Comparison of ENCODE assay signal across 1 mouse cellular context in the genomic region with DNA sequence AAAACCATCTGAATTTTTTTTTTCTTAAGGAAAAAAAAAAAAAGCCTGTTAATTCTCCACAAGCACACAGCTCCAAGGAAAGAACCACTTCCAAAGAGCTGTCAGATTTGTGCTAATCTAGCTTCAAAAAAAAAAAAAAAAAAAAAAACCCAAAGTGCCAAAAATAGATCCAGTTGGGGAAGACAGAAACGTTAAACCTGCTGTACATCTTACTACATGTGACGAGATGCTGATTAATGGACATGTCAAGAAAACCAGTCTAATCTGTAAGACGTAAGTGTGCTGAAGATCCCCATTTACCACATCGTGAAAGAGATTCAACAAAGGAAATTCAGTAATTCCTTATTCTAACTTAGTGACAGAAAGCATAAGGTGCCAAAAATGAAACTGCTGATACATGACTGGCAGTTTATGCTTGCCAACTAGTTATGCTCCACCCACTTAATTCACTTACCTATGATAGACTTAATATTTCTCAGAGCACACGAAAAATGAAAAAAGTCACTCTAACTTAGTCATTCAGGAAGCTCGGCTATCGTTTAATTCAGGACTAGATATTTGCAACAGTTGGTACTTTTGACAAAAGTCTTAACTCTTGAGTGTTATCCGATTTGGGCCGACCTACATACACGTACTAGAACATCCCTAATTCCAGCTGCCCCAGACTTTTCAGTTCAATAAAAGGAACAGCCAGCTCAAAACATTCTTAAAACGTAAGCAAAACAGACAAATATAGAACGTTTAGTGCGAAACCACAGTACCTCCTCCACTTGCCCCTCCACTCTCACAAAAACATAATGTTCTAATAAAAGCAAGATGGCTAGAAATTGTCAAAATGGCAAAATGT.
A peak's percentile ranks its signal among the peaks of the same experiment; 100 is the strongest.
TF ChIP-seq lines count a peak whose summit lies in the region.

No protein-coding gene starts in this region.

TF ChIP-seq in MEL, 35 proteins besides CTCF, POLR2A, EP300 and RAD21 (continued from another document):
- TF ChIP-seq ZNF384 (IDR thresholded peaks at IDR 0.05; ENCODE audit: low read depth, low read length) (peak; percentile 97), JUND (IDR thresholded peaks at IDR 0.05; ENCODE audit: low read depth, low read length) (no peak), USF2 (IDR thresholded peaks at IDR 0.05; ENCODE audit: borderline replicate concordance in 1 of 2, insufficient read depth in 1 of 2, low read depth in 1 of 2, low read length in 2 of 2) (no peak), SIN3A (IDR thresholded peaks at IDR 0.05; ENCODE audit: low read length) (peak; percentile 91), MXI1 (IDR thresholded peaks at IDR 0.05; ENCODE audit: low read depth, low read length) (peak; percentile 90), CHD1 (IDR thresholded peaks at IDR 0.05; ENCODE audit: low read depth, low read length) (no peak), TBP (IDR thresholded peaks at IDR 0.05; ENCODE audit: low read depth, low read length) (no peak; the same call in 1 of the 2 replicates), MAX (IDR thresholded peaks at IDR 0.05; ENCODE audit: low read length) (peak; percentile 65; the same call in 1 of the 2 replicates), GABPA (IDR thresholded peaks at IDR 0.05; ENCODE audit: low read depth, low read length) (no peak), MEF2A (IDR thresholded peaks at IDR 0.05; ENCODE audit: extremely low read depth, insufficient replicate concordance, low read depth, low read length, poor library complexity, severe bottlenecking) (peak; percentile 96), ZMIZ1 (IDR thresholded peaks at IDR 0.05; ENCODE audit: low read depth, low read length) (no peak), GATA1 (IDR thresholded peaks at IDR 0.05; ENCODE audit: low read depth, low read length) (no peak; the same call in 1 of the 2 replicates), HCFC1 (IDR thresholded peaks at IDR 0.05; ENCODE audit: low read depth, low read length) (peak; percentile 24; the same call in 1 of the 2 replicates), NRF1 (IDR thresholded peaks at IDR 0.05; ENCODE audit: insufficient read depth, low read depth, low read length, poor library complexity, severe bottlenecking) (no peak), NELFE (IDR thresholded peaks at IDR 0.05; ENCODE audit: low read depth, low read length) (peak; percentile 14; the same call in 1 of the 2 replicates)
